Mouse (Mus musculus) ES-Bruce4 (cell line): ENCODE data around the gene Mroh9. TPM values are rescaled to one million over a fixed set of nuclear protein-coding genes. Genes with fewer than 3 reads are reported as not detected.

ENCODE experiments used
- H3K27ac ChIP-seq: 2 replicates; pipeline ENCODE4 v1.5.1; 2012; ENCODE audit warnings: low read length, inconsistent platforms; ENCODE audit not compliant: insufficient read depth
- H3K27me3 ChIP-seq: 2 replicates; pipeline ENCODE4 v1.6.1; 2012; ENCODE audit warnings: mild to moderate bottlenecking, low read length, inconsistent platforms; ENCODE audit not compliant: control insufficient read depth, poor library complexity, insufficient read depth, severe bottlenecking
- H3K36me3 ChIP-seq: 2 replicates; pipeline ENCODE4 v1.6.1; 2012; ENCODE audit warnings: inconsistent platforms, mild to moderate bottlenecking, low read length, moderate library complexity; ENCODE audit not compliant: control insufficient read depth, poor library complexity, insufficient read depth, severe bottlenecking
- H3K4me1 ChIP-seq: one replicate; pipeline ENCODE4 v1.8.1; 2011; ENCODE audit warnings: low read length; ENCODE audit not compliant: control insufficient read depth, insufficient read depth
- H3K4me3 ChIP-seq: 2 replicates; pipeline ENCODE4 v1.5.1; 2011; ENCODE audit warnings: low read depth, mild to moderate bottlenecking, low read length
- H3K9ac ChIP-seq: 2 replicates; pipeline ENCODE4 v1.6.1; 2012; ENCODE audit warnings: low read depth, mild to moderate bottlenecking, inconsistent platforms; ENCODE audit not compliant: poor library complexity, severe bottlenecking
- H3K9me3 ChIP-seq: replicated peaks from 2 replicates; pipeline ENCODE4 v1.6.1; 2012; ENCODE audit warnings: mild to moderate bottlenecking, low read length, inconsistent platforms; ENCODE audit not compliant: control insufficient read depth, poor library complexity, insufficient read depth, severe bottlenecking
- CTCF ChIP-seq: IDR thresholded peaks from one replicate; pipeline ENCODE4 v1.8.1; 2011; ENCODE audit warnings: low read depth, low read length
- EP300 ChIP-seq: IDR thresholded peaks from 2 replicates; pipeline ENCODE4 v1.6.1; 2011; ENCODE audit warnings: low read depth, low read length; ENCODE audit not compliant: insufficient read depth
- POLR2A ChIP-seq: IDR thresholded peaks from one replicate; pipeline ENCODE4 v1.8.1; 2011; ENCODE audit warnings: low read length; ENCODE audit not compliant: insufficient read depth
- polyA plus RNA-seq: library from polyadenylated mRNA; stranded (reverse); fragments of >200 nt; gene quantifications from 2 replicates; pipeline ENCODE4 v1.2.4, GENCODE M21; 2011; ENCODE audit warnings: low read depth; ENCODE audit not compliant: missing spikeins, insufficient read depth, insufficient read length

Gene Mroh9
- polyA plus RNA-seq, 1 experiment, result not detected

GRCm38 (mm10) chr1:163112482-163113164 is 27.2 kb upstream of the Mroh9 start:
- Histone ChIP-seq H3K9ac (no peak overlapping the region), H3K27ac (no peak overlapping the region), H3K9me3 (no peaks in the 10 kb centered on the region), H3K4me3 (no peak overlapping the region), H3K36me3 (no peaks in the 10 kb centered on the region), H3K27me3 (no peaks in the 10 kb centered on the region), H3K4me1 (no peaks in the 10 kb centered on the region)
- TF ChIP-seq POLR2A, result no peak
- no peak for TF ChIP-seq EP300
- no peak for TF ChIP-seq CTCF

GRCm38 (mm10) chr1:163104960-163105359 is 19.5 kb upstream of the Mroh9 start:
- Histone ChIP-seq H3K27ac (no peak overlapping the region), H3K4me3 (no peak overlapping the region), H3K9ac (no peak overlapping the region), H3K4me1 (no peaks in the 10 kb centered on the region), H3K36me3 (no peaks in the 10 kb centered on the region), H3K9me3 (no peaks in the 10 kb centered on the region), H3K27me3 (no peaks in the 10 kb centered on the region)
- no peak for TF ChIP-seq EP300
- TF ChIP-seq POLR2A, result no peak
- no peak for TF ChIP-seq CTCF

DNA sequence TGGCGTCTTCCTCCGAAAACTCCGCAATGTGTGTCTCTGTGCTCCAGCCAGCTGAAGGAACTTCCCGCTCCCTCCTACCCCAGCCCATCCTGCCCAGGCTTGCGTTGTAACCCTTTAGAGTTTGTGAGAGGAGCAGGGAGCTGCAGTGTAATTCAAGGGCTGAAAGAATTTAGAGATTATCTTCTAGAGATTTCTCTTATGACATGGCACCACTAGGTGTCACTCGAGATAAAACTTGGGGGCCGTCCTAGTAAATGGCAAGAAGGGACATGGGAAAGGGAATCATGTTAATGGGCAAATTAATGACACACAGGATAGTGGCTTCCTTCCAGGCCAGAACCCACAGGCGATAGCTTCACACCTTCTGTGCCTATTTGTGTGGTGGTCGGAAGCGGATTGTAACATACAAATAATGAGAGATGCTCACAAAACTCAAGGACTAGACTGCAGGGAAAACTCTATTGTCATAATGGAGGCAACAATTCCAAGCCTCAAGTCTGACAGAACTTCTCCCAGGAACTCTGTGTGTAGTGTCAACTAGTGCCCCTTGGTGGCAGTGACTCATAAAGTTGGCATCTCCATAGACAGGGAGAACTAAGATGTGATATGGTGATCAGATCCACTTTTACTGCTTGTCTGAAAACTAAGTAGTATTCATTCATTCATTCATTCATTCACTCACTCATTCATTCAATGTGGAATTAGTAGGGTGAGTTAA is 6.1 kb upstream of the Mroh9 start:
- H3K9me3 ChIP-seq, result no peaks in the 10 kb centered on the region
- H3K4me1 ChIP-seq, result no peaks in the 10 kb centered on the region
- H3K27ac ChIP-seq, result no peak overlapping the region
- no peaks in the 10 kb centered on the region for H3K36me3 ChIP-seq
- H3K4me3 ChIP-seq, result no peak overlapping the region
- H3K9ac ChIP-seq, result no peak overlapping the region
- no peak for TF ChIP-seq POLR2A
- no peaks in the 10 kb centered on the region for H3K27me3 ChIP-seq

DNA sequence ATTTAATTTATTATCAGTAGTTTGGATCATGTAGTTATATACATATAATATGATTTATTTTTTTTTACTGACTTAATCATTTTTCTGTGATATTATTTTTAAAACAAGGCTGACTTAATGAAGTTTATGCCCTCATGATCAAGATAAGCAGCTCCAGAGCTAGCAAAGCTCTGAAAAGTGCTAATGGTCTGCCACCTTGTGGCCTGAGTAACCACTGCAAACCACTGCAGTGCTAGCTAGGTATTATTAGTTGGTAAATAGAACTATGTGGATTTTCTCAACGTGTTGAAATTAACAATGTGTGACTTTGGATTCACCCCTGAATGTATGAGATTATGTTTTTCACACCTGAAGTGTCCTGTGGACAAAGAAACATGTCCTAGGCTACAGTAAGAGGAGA is 15.0 kb downstream of the Mroh9 start:
- Histone ChIP-seq H3K4me3 (no peak overlapping the region), H3K36me3 (no peaks in the 10 kb centered on the region), H3K9ac (no peak overlapping the region), H3K27ac (no peak overlapping the region), H3K4me1 (no peaks in the 10 kb centered on the region), H3K27me3 (no peaks in the 10 kb centered on the region), H3K9me3 (no peaks in the 10 kb centered on the region)
- TF ChIP-seq EP300 (no peak), POLR2A (no peak), CTCF (no peak)

- TF ChIP-seq POLR2A, result no peak
- TF ChIP-seq EP300, result no peak
- no peak for TF ChIP-seq CTCF
- Histone ChIP-seq H3K27ac (no peak overlapping the region), H3K4me1 (no peaks in the 10 kb centered on the region), H3K9ac (no peak overlapping the region), H3K27me3 (no peaks in the 10 kb centered on the region), H3K36me3 (no peaks in the 10 kb centered on the region), H3K9me3 (no peaks in the 10 kb centered on the region), H3K4me3 (no peak overlapping the region)
Measured at GRCm38 (mm10) chr1:163060381-163060780, 25.1 kb downstream of the Mroh9 start.

DNA sequence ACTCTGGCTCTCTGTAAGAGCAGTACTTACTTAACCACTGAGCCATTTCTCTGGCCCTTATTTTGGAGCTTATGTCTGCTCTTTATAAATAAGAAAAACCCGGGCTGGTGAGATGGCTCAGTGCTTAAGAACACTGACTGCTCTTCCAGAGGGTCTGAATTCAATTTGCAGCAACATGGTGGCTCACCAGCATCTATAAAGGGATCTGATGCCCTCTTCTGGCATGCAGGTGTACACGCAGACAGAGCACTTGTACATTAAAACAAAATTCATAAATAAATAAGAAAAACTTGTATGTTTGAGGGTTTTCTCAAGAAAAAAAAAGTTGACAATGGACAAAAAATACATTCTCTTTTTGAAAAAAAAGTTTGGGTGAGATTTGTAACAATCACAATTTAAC is 28.1 kb downstream of the Mroh9 start:
- no peak overlapping the region for H3K4me3 ChIP-seq
- no peak overlapping the region for H3K27ac ChIP-seq
- TF ChIP-seq POLR2A (no peak), CTCF (no peak), EP300 (no peak)
- no peak overlapping the region for H3K9ac ChIP-seq
- H3K4me1 ChIP-seq, result no peaks in the 10 kb centered on the region
- H3K36me3 ChIP-seq, result no peaks in the 10 kb centered on the region
- H3K9me3 ChIP-seq, result no peaks in the 10 kb centered on the region
- H3K27me3 ChIP-seq, result no peaks in the 10 kb centered on the region
